Comparison of ENCODE assay signal across 9 mouse cellular contexts in genomic region chr10:36834224-36834623, GRCm38 (mm10).
A peak's percentile ranks its signal among the peaks of the same experiment; 100 is the strongest.
DNase-seq lines count a peak whose midpoint lies in the region; ATAC-seq and TF ChIP-seq lines count a peak whose summit lies in the region.
"Had no signal": no experiment of that assay in that cellular context is flagged by ENCODE, and none has a peak within 500 bp of the region (broad histone marks: within the 10 kb centered on the region; RNA-seq: fewer than 3 reads in every experiment).

No protein-coding gene starts in this region.

- H3K9me3 ChIP-seq in intestine, embryonic 14.5 days (ENCODE audit: control insufficient read depth, low read length) = no peaks in the 10 kb centered on the region
- H3K9me3 ChIP-seq in intestine, embryonic 16.5 days (ENCODE audit: control insufficient read depth, low read length) = no peaks in the 10 kb centered on the region
- H3K9me3 ChIP-seq in G1E (replicated peaks) = no peaks in the 10 kb centered on the region
- H3K9me3 ChIP-seq in limb, embryonic 10.5 days (replicated peaks) = no peaks in the 10 kb centered on the region
- H3K9me3 ChIP-seq: embryonic facial prominence, embryonic 15.5 days had no signal

- TF ChIP-seq CTCF in G1E (IDR thresholded peaks at IDR 0.05; ENCODE audit: low read depth, low read length) = 0 out of 2 replicates have a peak, but pooled peaks have one; percentile 16

- WGBS in intestine, embryonic 14.5 days = 17% methylated on average over 5 of the region's 5 CpGs
- 17% methylated on average over 5 of the region's 5 CpGs for WGBS in intestine, embryonic 16.5 days
- 17% methylated on average over 5 of the region's 5 CpGs for WGBS in limb, embryonic 10.5 days

- no peak for ATAC-seq in intestine, embryonic 14.5 days (replicated peaks; ENCODE audit: low FRiP score, low TSS enrichment, low read depth)
- no peak for ATAC-seq in intestine, embryonic 16.5 days
- no peak for ATAC-seq in G1E (ENCODE audit: extremely low read depth, insufficient number of reproducible peaks, low FRiP score, poor library complexity, severe bottlenecking)
- no peak for ATAC-seq in erythroid progenitor cell, adult 5-6 weeks (replicated peaks; ENCODE audit: low FRiP score, poor library complexity, severe bottlenecking)

- H3K36me3 ChIP-seq in intestine, embryonic 14.5 days (ENCODE audit: control insufficient read depth, insufficient read depth, low read length) = no peaks in the 10 kb centered on the region
- no peaks in the 10 kb centered on the region for H3K36me3 ChIP-seq in intestine, embryonic 16.5 days (ENCODE audit: control insufficient read depth, insufficient read depth, low read length)
- no peaks in the 10 kb centered on the region for H3K36me3 ChIP-seq in G1E (replicated peaks)
- no peaks in the 10 kb centered on the region for H3K36me3 ChIP-seq in limb, embryonic 10.5 days
- H3K36me3 ChIP-seq: embryonic facial prominence, embryonic 15.5 days had no signal

- H3K27ac ChIP-seq in intestine, embryonic 14.5 days (ENCODE audit: low read depth) = no peak overlapping the region
- no peak overlapping the region for H3K27ac ChIP-seq in intestine, embryonic 16.5 days (ENCODE audit: low read length)
- no peak overlapping the region for H3K27ac ChIP-seq in limb, embryonic 10.5 days
- H3K27ac ChIP-seq: embryonic facial prominence, embryonic 15.5 days had no signal

- DNase-seq in intestine, embryonic 14.5 days (ENCODE audit: low spot score) = peak; percentile 62
- DNase-seq in A20 (ENCODE audit: low read depth, low spot score) (peak; percentile 24), G1E (ENCODE audit: low spot score) (no peak), adipocyte (ENCODE audit: low spot score) (no peak)
- peak; percentile 44 for DNase-seq in embryo, embryonic 11 days
- peak; percentile 55 for DNase-seq in limb, embryonic 10.5 days (ENCODE audit: low spot score)

- H3K27me3 ChIP-seq in intestine, embryonic 14.5 days (replicated peaks; ENCODE audit: control insufficient read depth, insufficient read depth, low read length) = no peaks in the 10 kb centered on the region
- H3K27me3 ChIP-seq in intestine, embryonic 16.5 days (replicated peaks; ENCODE audit: control insufficient read depth, insufficient read depth, low read length) = no peaks in the 10 kb centered on the region
- no peaks in the 10 kb centered on the region for H3K27me3 ChIP-seq in G1E (ENCODE audit: insufficient read depth, low read length)
- H3K27me3 ChIP-seq in limb, embryonic 10.5 days (ENCODE audit: low read depth, poor library complexity, severe bottlenecking) = no peaks in the 10 kb centered on the region
- H3K27me3 ChIP-seq: embryonic facial prominence, embryonic 15.5 days had no signal

- H3K9ac ChIP-seq in intestine, embryonic 14.5 days (ENCODE audit: low read length) = no peak overlapping the region
- H3K9ac ChIP-seq in intestine, embryonic 16.5 days (ENCODE audit: low read depth, low read length) = no peak overlapping the region
- H3K9ac ChIP-seq: embryonic facial prominence, embryonic 15.5 days had no signal

- no peaks in the 10 kb centered on the region for H3K4me1 ChIP-seq in intestine, embryonic 14.5 days (replicated peaks; ENCODE audit: control insufficient read depth, insufficient read depth, low read length)
- no peaks in the 10 kb centered on the region for H3K4me1 ChIP-seq in intestine, embryonic 16.5 days (ENCODE audit: control insufficient read depth, insufficient read depth, low read length)
- no peaks in the 10 kb centered on the region for H3K4me1 ChIP-seq in G1E (ENCODE audit: insufficient read depth, low read depth, low read length)
- H3K4me1 ChIP-seq in limb, embryonic 10.5 days = no peaks in the 10 kb centered on the region
- H3K4me1 ChIP-seq: embryonic facial prominence, embryonic 15.5 days had no signal

- H3K4me3 ChIP-seq in intestine, embryonic 14.5 days (ENCODE audit: low read depth, low read length) = no peak overlapping the region
- no peak overlapping the region for H3K4me3 ChIP-seq in intestine, embryonic 16.5 days (ENCODE audit: low read length)
- no peak overlapping the region for H3K4me3 ChIP-seq in G1E (ENCODE audit: low read depth, low read length)
- no peak overlapping the region for H3K4me3 ChIP-seq in limb, embryonic 10.5 days
- H3K4me3 ChIP-seq: embryonic facial prominence, embryonic 15.5 days had no signal

- no peak overlapping the region for H3K4me2 ChIP-seq in intestine, embryonic 14.5 days (ENCODE audit: low read length)
- H3K4me2 ChIP-seq in intestine, embryonic 16.5 days (ENCODE audit: low read depth, low read length) = no peak overlapping the region
- H3K4me2 ChIP-seq: embryonic facial prominence, embryonic 15.5 days had no signal

Comparison
In these comparisons a context has a peak if more than half of its experiments do, and no peak if none do; other contexts are left out.
1. DNase-seq: peak in intestine, embryonic 14.5 days (single experiment), A20 (single experiment), embryo, embryonic 11 days (single experiment) and limb, embryonic 10.5 days (single experiment); none in G1E (single experiment) and adipocyte (single experiment).